25 mouse cellular contexts compared by ENCODE assay signal in the genomic region with DNA sequence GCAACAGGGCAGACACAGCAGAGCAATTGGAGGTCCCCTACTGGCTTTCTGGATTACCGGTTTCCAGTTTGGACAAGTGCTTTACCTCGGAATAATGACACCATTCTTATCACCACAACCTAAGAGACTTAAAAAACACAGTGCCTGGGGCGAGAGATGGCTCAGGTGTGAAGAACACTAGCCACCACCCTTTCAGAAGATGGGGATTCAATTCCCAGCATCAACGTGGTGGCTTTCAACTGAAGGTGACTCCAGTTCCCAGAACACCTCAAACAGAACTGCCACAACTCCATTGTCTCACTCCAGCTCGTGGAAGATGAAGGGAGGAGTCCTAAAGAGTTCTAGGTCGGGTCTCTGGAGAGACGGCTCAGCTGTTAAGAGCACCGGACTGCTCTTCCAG. TPM values are rescaled to one million over a fixed set of nuclear protein-coding genes. Genes with fewer than 3 reads are reported as not detected.
"Had no signal": no experiment of that assay in that cellular context is flagged by ENCODE, and none has a peak within 500 bp of the region (broad histone marks: within the 10 kb centered on the region; RNA-seq: fewer than 3 reads in every experiment).

No protein-coding gene starts in this region.

- H3K4me2 ChIP-seq: hindbrain, embryonic 12.5 days; intestine, embryonic 15.5 days; liver, embryonic 11.5 days had no signal

- DNase-seq: gastrocnemius, postnatal 10 days; gastrocnemius, postnatal 25 days; heart, adult 18-20 months; heart, postnatal 10 days; heart, postnatal 4 days; kidney, adult 18-20 months; kidney, adult 8-10 months; kidney, postnatal 10 days; kidney, postnatal 4 days; left cerebral cortex, postnatal 4 days; liver had no signal

- H3K9ac ChIP-seq: hindbrain, embryonic 12.5 days; hindbrain, embryonic 14.5 days; intestine, embryonic 15.5 days; limb, embryonic 12.5 days; liver, embryonic 14.5 days had no signal

- ATAC-seq: hindbrain, embryonic 16.5 days; inflammation-experienced regulatory T-cells, adult 6 months; intestine, embryonic 15.5 days; intestine, postnatal 0 days had no signal

- H3K36me3 ChIP-seq: heart, embryonic 10.5 days; heart, embryonic 12.5 days; hindbrain, embryonic 10.5 days; hindbrain, embryonic 12.5 days; intestine, embryonic 15.5 days; limb, embryonic 12.5 days had no signal

- H3K4me3 ChIP-seq: left cerebral cortex, adult 2 months had no signal

- H3K27ac ChIP-seq: hindbrain, embryonic 12.5 days; hindbrain, embryonic 14.5 days; left cerebral cortex, adult 2 months; liver, embryonic 14.5 days had no signal

- H3K27me3 ChIP-seq: heart, embryonic 12.5 days; intestine, embryonic 15.5 days; limb, embryonic 12.5 days had no signal

- H3K9me3 ChIP-seq: heart, embryonic 10.5 days; heart, embryonic 12.5 days; hindbrain, embryonic 10.5 days; hindbrain, embryonic 12.5 days; intestine, embryonic 15.5 days; limb, embryonic 12.5 days had no signal

RNA-seq across cellular contexts. Expression of gene Catip, which starts 23.6 kb away (rescaled TPM):
- total RNA-seq: gastrocnemius, postnatal 25 days; granulocyte monocyte progenitor cell, adult 5-6 weeks had no signal
- polyA plus RNA-seq: inflammation-experienced regulatory T-cells, adult 6 months had no signal

RNA-seq across cellular contexts. Expression of gene Vil1, which starts 23.6 kb away (rescaled TPM):
- total RNA-seq: granulocyte monocyte progenitor cell, adult 5-6 weeks had no signal
